ENCODE assay signal across 24 mouse cellular contexts in the genomic region with DNA sequence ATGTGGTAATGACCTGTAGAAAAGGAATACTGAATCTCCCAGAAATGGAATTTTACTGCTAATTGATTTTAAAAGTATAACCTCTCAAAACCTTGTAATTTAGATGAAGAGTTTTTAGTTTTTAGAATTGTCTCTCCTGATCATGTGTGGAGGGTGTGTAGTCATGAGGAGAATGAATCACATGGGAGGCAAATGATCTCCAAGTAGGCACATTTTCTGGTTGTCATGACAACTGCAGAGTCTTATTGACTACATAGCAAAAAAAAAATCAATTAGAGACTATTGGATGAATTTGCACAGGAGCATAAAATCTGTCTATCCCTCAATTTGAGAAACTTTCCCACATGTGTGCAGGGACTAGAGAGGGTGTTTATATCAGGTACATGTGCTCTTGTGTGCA.
DNase-seq lines count a peak whose midpoint lies in the region; ATAC-seq and TF ChIP-seq lines count a peak whose summit lies in the region.
"Had no signal": no experiment of that assay in that cellular context is flagged by ENCODE, and none has a peak within 500 bp of the region (broad histone marks: within the 10 kb centered on the region; RNA-seq: fewer than 3 reads in every experiment).

No protein-coding gene starts in this region.

- TF ChIP-seq CTCF in hindbrain, postnatal 0 days (IDR thresholded peaks at IDR 0.05; ENCODE audit: low read depth), result no peak

- H3K9me3 ChIP-seq in forebrain, embryonic 14.5 days (replicated peaks; ENCODE audit: control insufficient read depth, low read length), result no peaks in the 10 kb centered on the region
- no peaks in the 10 kb centered on the region for H3K9me3 ChIP-seq in forebrain, embryonic 13.5 days (replicated peaks)
- H3K9me3 ChIP-seq in hindbrain, postnatal 0 days (ENCODE audit: low read length), result no peaks in the 10 kb centered on the region
- H3K9me3 ChIP-seq in hindbrain, embryonic 13.5 days, result no peaks in the 10 kb centered on the region
- H3K9me3 ChIP-seq in midbrain, embryonic 14.5 days (ENCODE audit: control insufficient read depth, low read length), result no peaks in the 10 kb centered on the region
- no peaks in the 10 kb centered on the region; the same call in 1 of the 2 replicates for H3K9me3 ChIP-seq in midbrain, embryonic 10.5 days (replicated peaks)
- H3K9me3 ChIP-seq: embryonic facial prominence, embryonic 10.5 days; embryonic facial prominence, embryonic 12.5 days; forebrain, embryonic 15.5 days; G1E had no signal

- ATAC-seq in forebrain, embryonic 14.5 days, result no peak
- ATAC-seq in forebrain, embryonic 13.5 days, result no peak
- no peak for ATAC-seq in hindbrain, postnatal 0 days
- ATAC-seq in hindbrain, embryonic 13.5 days (ENCODE audit: low FRiP score), result no peak
- ATAC-seq in midbrain, embryonic 14.5 days (ENCODE audit: low FRiP score, low TSS enrichment), result no peak
- ATAC-seq: CD4-positive, CD25-positive, alpha-beta regulatory T cell, adult 4 months; forebrain, embryonic 15.5 days; Patski had no signal

- H3K4me1 ChIP-seq in forebrain, embryonic 14.5 days (ENCODE audit: control insufficient read depth, insufficient read depth, low read length), result no peaks in the 10 kb centered on the region
- no peaks in the 10 kb centered on the region for H3K4me1 ChIP-seq in forebrain, embryonic 13.5 days
- no peaks in the 10 kb centered on the region for H3K4me1 ChIP-seq in hindbrain, postnatal 0 days (ENCODE audit: insufficient read depth, low read length)
- 0 out of 2 replicates have a peak, but pooled peaks cover 3% of the 10 kb centered on the region for H3K4me1 ChIP-seq in hindbrain, embryonic 13.5 days (replicated peaks)
- no peaks in the 10 kb centered on the region for H3K4me1 ChIP-seq in midbrain, embryonic 14.5 days (ENCODE audit: control insufficient read depth, insufficient read depth, low read length)
- H3K4me1 ChIP-seq in midbrain, embryonic 10.5 days, result no peaks in the 10 kb centered on the region
- H3K4me1 ChIP-seq: embryonic facial prominence, embryonic 10.5 days; embryonic facial prominence, embryonic 12.5 days; forebrain, embryonic 15.5 days had no signal

- peak; percentile 38 for DNase-seq in forebrain, embryonic 14.5 days (ENCODE audit: low spot score)
- peak; percentile 35 for DNase-seq in hindbrain, postnatal 0 days (ENCODE audit: low spot score)
- peak; percentile 43 for DNase-seq in midbrain, embryonic 14.5 days
- no peak for DNase-seq in midbrain, embryonic 10.5 days (ENCODE audit: low spot score)
- DNase-seq in cerebellum, postnatal 4 days (ENCODE audit: low spot score in 2 of 2), result no peak
- DNase-seq: adrenal gland, adult 2 months; adrenal gland, postnatal 10 days; adrenal gland, postnatal 25 days; B cell, adult 2 months; cerebellum, adult 11 months; cerebellum, adult 18-20 months; cerebellum, adult 8-10 months; cerebellum, adult 9-11 months; cerebellum, postnatal 14 days; cerebellum, postnatal 36 days had no signal

- H3K4me3 ChIP-seq in forebrain, embryonic 14.5 days (ENCODE audit: low read depth, low read length), result no peak overlapping the region
- H3K4me3 ChIP-seq in forebrain, embryonic 13.5 days, result no peak overlapping the region
- H3K4me3 ChIP-seq in hindbrain, postnatal 0 days (ENCODE audit: low read length), result no peak overlapping the region
- no peak overlapping the region for H3K4me3 ChIP-seq in hindbrain, embryonic 13.5 days
- H3K4me3 ChIP-seq in midbrain, embryonic 14.5 days (replicated peaks; ENCODE audit: low read depth, low read length), result no peak overlapping the region
- H3K4me3 ChIP-seq in midbrain, embryonic 10.5 days, result no peak overlapping the region
- H3K4me3 ChIP-seq: embryonic facial prominence, embryonic 10.5 days; embryonic facial prominence, embryonic 12.5 days; forebrain, embryonic 15.5 days had no signal

- no peaks in the 10 kb centered on the region for H3K27me3 ChIP-seq in forebrain, embryonic 14.5 days (replicated peaks; ENCODE audit: control insufficient read depth, insufficient read depth, low read length)
- no peaks in the 10 kb centered on the region for H3K27me3 ChIP-seq in forebrain, embryonic 13.5 days
- no peaks in the 10 kb centered on the region for H3K27me3 ChIP-seq in hindbrain, postnatal 0 days (ENCODE audit: insufficient read depth, low read length)
- H3K27me3 ChIP-seq in hindbrain, embryonic 13.5 days, result no peaks in the 10 kb centered on the region
- no peaks in the 10 kb centered on the region for H3K27me3 ChIP-seq in midbrain, embryonic 14.5 days (ENCODE audit: control insufficient read depth, insufficient read depth, low read length)
- H3K27me3 ChIP-seq in midbrain, embryonic 10.5 days (ENCODE audit: low read depth, poor library complexity, severe bottlenecking), result no peaks in the 10 kb centered on the region
- H3K27me3 ChIP-seq: CH12.LX; embryonic facial prominence, embryonic 12.5 days; forebrain, embryonic 15.5 days had no signal

- no peak overlapping the region for H3K4me2 ChIP-seq in forebrain, embryonic 14.5 days (ENCODE audit: low read length)
- H3K4me2 ChIP-seq in forebrain, embryonic 13.5 days, result no peak overlapping the region
- no peak overlapping the region for H3K4me2 ChIP-seq in hindbrain, postnatal 0 days (ENCODE audit: low read depth, low read length)
- H3K4me2 ChIP-seq in hindbrain, embryonic 13.5 days, result no peak overlapping the region
- no peak overlapping the region for H3K4me2 ChIP-seq in midbrain, embryonic 14.5 days (ENCODE audit: low read length)
- H3K4me2 ChIP-seq: embryonic facial prominence, embryonic 12.5 days; forebrain, embryonic 15.5 days had no signal

- no peaks in the 10 kb centered on the region for H3K36me3 ChIP-seq in forebrain, embryonic 14.5 days (ENCODE audit: control insufficient read depth, insufficient read depth, low read length)
- H3K36me3 ChIP-seq in forebrain, embryonic 13.5 days (ENCODE audit: poor library complexity, severe bottlenecking), result no peaks in the 10 kb centered on the region
- no peaks in the 10 kb centered on the region for H3K36me3 ChIP-seq in hindbrain, postnatal 0 days (ENCODE audit: insufficient read depth, low read length)
- H3K36me3 ChIP-seq in hindbrain, embryonic 13.5 days, result peaks cover 24% of the 10 kb centered on the region
- peaks cover 15% of the 10 kb centered on the region for H3K36me3 ChIP-seq in midbrain, embryonic 14.5 days (ENCODE audit: control insufficient read depth, insufficient read depth, low read length)
- H3K36me3 ChIP-seq in midbrain, embryonic 10.5 days, result no peaks in the 10 kb centered on the region
- H3K36me3 ChIP-seq: embryonic facial prominence, embryonic 10.5 days; embryonic facial prominence, embryonic 12.5 days; G1E had no signal

- H3K27ac ChIP-seq in forebrain, embryonic 14.5 days (ENCODE audit: low read depth, low read length), result no peak overlapping the region
- no peak overlapping the region for H3K27ac ChIP-seq in forebrain, embryonic 13.5 days
- H3K27ac ChIP-seq in hindbrain, postnatal 0 days, result no peak overlapping the region
- no peak overlapping the region for H3K27ac ChIP-seq in hindbrain, embryonic 13.5 days
- no peak overlapping the region for H3K27ac ChIP-seq in midbrain, embryonic 14.5 days (replicated peaks; ENCODE audit: low read depth, low read length)
- no peak overlapping the region for H3K27ac ChIP-seq in midbrain, embryonic 10.5 days (replicated peaks)
- H3K27ac ChIP-seq: embryonic facial prominence, embryonic 10.5 days; embryonic facial prominence, embryonic 12.5 days; forebrain, embryonic 15.5 days had no signal

- no peak overlapping the region for H3K9ac ChIP-seq in forebrain, embryonic 14.5 days (ENCODE audit: low read length)
- H3K9ac ChIP-seq in forebrain, embryonic 13.5 days, result no peak overlapping the region
- H3K9ac ChIP-seq in hindbrain, postnatal 0 days (replicated peaks; ENCODE audit: low read length), result no peak overlapping the region
- H3K9ac ChIP-seq in hindbrain, embryonic 13.5 days, result no peak overlapping the region
- H3K9ac ChIP-seq in midbrain, embryonic 14.5 days (replicated peaks; ENCODE audit: low read length), result no peak overlapping the region
- H3K9ac ChIP-seq: embryonic facial prominence, embryonic 12.5 days; forebrain, embryonic 15.5 days had no signal

Comparison
In these comparisons a context has a peak if more than half of its experiments do, and no peak if none do; other contexts are left out.
1. DNase-seq: peak in forebrain, embryonic 14.5 days (single experiment), hindbrain, postnatal 0 days (single experiment) and midbrain, embryonic 14.5 days (single experiment); none in midbrain, embryonic 10.5 days (single experiment) and cerebellum, postnatal 4 days (0 of 2).